Mouse (Mus musculus): ENCODE data around the gene Rab30. TPM values are rescaled to one million over a fixed set of nuclear protein-coding genes. Genes with fewer than 3 reads are reported as not detected.
A peak's percentile ranks its signal among the peaks of the same experiment; 100 is the strongest.

The Rab30 gene
- polyA plus RNA-seq, 1 experiment from 2014 or later: 19.8 TPM

GRCm38 (mm10) chr7:92822409-92823101, 81.2 kb downstream of the Rab30 start:
- H3K4me2 ChIP-seq: no peak overlapping the region
- H3K4me3 ChIP-seq: no peak overlapping the region
- H3K27ac ChIP-seq: no peak overlapping the region
- H3K9ac ChIP-seq: no peak overlapping the region
- peak; percentile 24; the same call in 1 of the 2 replicates for ATAC-seq
- H3K36me3 ChIP-seq (ENCODE audit: poor library complexity, severe bottlenecking): peaks cover 10% of the 10 kb centered on the region; the same call in 1 of the 2 replicates
- no peaks in the 10 kb centered on the region for H3K9me3 ChIP-seq (replicated peaks)
- H3K27me3 ChIP-seq: no peaks in the 10 kb centered on the region
- WGBS: 51% methylated on average over 1 of the region's 1 CpGs
- no peaks in the 10 kb centered on the region for H3K4me1 ChIP-seq

DNA sequence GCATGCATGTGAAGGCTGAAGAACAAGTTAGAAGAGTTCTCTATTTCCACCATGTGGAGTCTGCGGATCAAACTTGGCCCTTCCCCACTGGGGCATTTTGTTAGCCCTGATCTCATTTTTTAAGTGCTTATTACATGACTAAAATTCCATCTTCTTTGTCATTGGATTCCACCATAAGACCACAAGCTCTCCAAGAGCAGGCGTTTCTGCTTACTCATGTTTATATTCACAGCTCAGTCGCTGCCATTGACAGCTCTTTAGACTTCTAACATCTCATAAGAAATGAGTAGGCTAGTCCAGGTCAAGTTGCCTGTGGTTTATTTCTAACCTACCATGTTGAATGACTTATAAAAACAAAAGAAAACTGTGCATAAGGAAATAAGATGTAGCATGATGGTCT, 84.8 kb downstream of the Rab30 start:
- no peaks in the 10 kb centered on the region for H3K4me1 ChIP-seq
- no peak overlapping the region for H3K4me3 ChIP-seq
- no peak for ATAC-seq
- H3K9me3 ChIP-seq (replicated peaks): no peaks in the 10 kb centered on the region
- 94% methylated on average over 3 of the region's 3 CpGs for WGBS
- H3K4me2 ChIP-seq: no peak overlapping the region
- H3K9ac ChIP-seq: no peak overlapping the region
- no peaks in the 10 kb centered on the region for H3K27me3 ChIP-seq
- no peak overlapping the region for H3K27ac ChIP-seq
- H3K36me3 ChIP-seq (ENCODE audit: poor library complexity, severe bottlenecking): peaks cover 14% of the 10 kb centered on the region; the same call in 1 of the 2 replicates

DNA sequence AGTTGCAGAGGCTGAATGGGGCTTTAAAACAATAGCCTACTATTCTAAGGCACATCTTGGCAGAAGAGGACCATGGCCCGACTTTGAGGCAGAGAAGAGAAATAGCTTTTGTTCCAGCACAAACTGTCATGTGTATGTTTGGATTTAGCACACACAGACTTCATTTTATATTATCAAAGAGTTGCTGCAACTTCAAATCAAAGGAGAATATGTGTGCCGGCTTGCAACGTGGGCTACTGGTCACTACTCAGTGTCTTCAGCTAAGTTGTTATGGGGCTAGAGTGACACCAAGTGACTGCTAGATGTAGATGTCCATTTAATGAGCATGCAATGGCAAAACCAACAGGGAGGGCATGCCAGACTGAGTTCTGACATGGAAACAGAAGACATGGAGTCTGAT, 86.6 kb downstream of the Rab30 start:
- H3K4me1 ChIP-seq: no peaks in the 10 kb centered on the region
- ATAC-seq: no peak
- no peak overlapping the region for H3K4me3 ChIP-seq
- 52% methylated on average over 3 of the region's 3 CpGs for WGBS
- H3K4me2 ChIP-seq: no peak overlapping the region
- H3K27ac ChIP-seq: no peak overlapping the region
- no peaks in the 10 kb centered on the region for H3K9me3 ChIP-seq (replicated peaks)
- no peaks in the 10 kb centered on the region for H3K27me3 ChIP-seq
- H3K36me3 ChIP-seq (ENCODE audit: poor library complexity, severe bottlenecking): peaks cover 18% of the 10 kb centered on the region
- no peak overlapping the region for H3K9ac ChIP-seq

GRCm38 (mm10) chr7:92832395-92832794, 91.0 kb downstream of the Rab30 start:
- Histone ChIP-seq H3K4me3 (no peak overlapping the region), H3K36me3 (ENCODE audit: poor library complexity, severe bottlenecking) (peaks cover 21% of the 10 kb centered on the region), H3K27me3 (no peaks in the 10 kb centered on the region), H3K4me1 (no peaks in the 10 kb centered on the region), H3K4me2 (no peak overlapping the region), H3K9me3 (replicated peaks) (no peaks in the 10 kb centered on the region), H3K9ac (no peak overlapping the region), H3K27ac (no peak overlapping the region)
- 91% methylated on average over 6 of the region's 6 CpGs for WGBS
- no peak for ATAC-seq

- WGBS: 90% methylated on average over 2 of the region's 2 CpGs
- Histone ChIP-seq H3K4me1 (no peaks in the 10 kb centered on the region), H3K9me3 (replicated peaks) (no peaks in the 10 kb centered on the region), H3K4me3 (no peak overlapping the region), H3K36me3 (ENCODE audit: poor library complexity, severe bottlenecking) (peaks cover 20% of the 10 kb centered on the region), H3K4me2 (no peak overlapping the region), H3K9ac (no peak overlapping the region), H3K27me3 (no peaks in the 10 kb centered on the region), H3K27ac (no peak overlapping the region)
- no peak for ATAC-seq
Measured at GRCm38 (mm10) chr7:92834391-92834790, 93.0 kb downstream of the Rab30 start.

- no peaks in the 10 kb centered on the region for H3K27me3 ChIP-seq
- no peak for ATAC-seq
- H3K4me3 ChIP-seq: no peak overlapping the region
- H3K4me1 ChIP-seq: no peaks in the 10 kb centered on the region
- no peaks in the 10 kb centered on the region for H3K9me3 ChIP-seq (replicated peaks)
- 83% methylated on average over 3 of the region's 3 CpGs for WGBS
- no peak overlapping the region for H3K9ac ChIP-seq
- H3K4me2 ChIP-seq: no peak overlapping the region
- peaks cover 19% of the 10 kb centered on the region for H3K36me3 ChIP-seq (ENCODE audit: poor library complexity, severe bottlenecking)
- H3K27ac ChIP-seq: no peak overlapping the region
Measured at GRCm38 (mm10) chr7:92836447-92836846, 95.0 kb downstream of the Rab30 start.

- Histone ChIP-seq H3K4me1 (no peaks in the 10 kb centered on the region), H3K9me3 (replicated peaks) (no peaks in the 10 kb centered on the region), H3K9ac (no peak overlapping the region), H3K4me2 (no peak overlapping the region), H3K27ac (no peak overlapping the region), H3K4me3 (no peak overlapping the region), H3K27me3 (no peaks in the 10 kb centered on the region), H3K36me3 (ENCODE audit: poor library complexity, severe bottlenecking) (peaks cover 19% of the 10 kb centered on the region)
- WGBS: 89% methylated on average over 11 of the region's 11 CpGs
- no peak for ATAC-seq
Measured at GRCm38 (mm10) chr7:92837226-92837625, 95.8 kb downstream of the Rab30 start.

- ATAC-seq: no peak
- no peak overlapping the region for H3K4me2 ChIP-seq
- H3K9me3 ChIP-seq (replicated peaks): no peaks in the 10 kb centered on the region
- H3K27me3 ChIP-seq: no peaks in the 10 kb centered on the region
- no peak overlapping the region for H3K4me3 ChIP-seq
- H3K9ac ChIP-seq: no peak overlapping the region
- no peaks in the 10 kb centered on the region for H3K4me1 ChIP-seq
- peaks cover 15% of the 10 kb centered on the region for H3K36me3 ChIP-seq (ENCODE audit: poor library complexity, severe bottlenecking)
- no peak overlapping the region for H3K27ac ChIP-seq
- 70% methylated on average over 3 of the region's 3 CpGs for WGBS
Measured at GRCm38 (mm10) chr7:92837907-92838306, 96.5 kb downstream of the Rab30 start.

- no peak overlapping the region for H3K4me3 ChIP-seq
- no peak overlapping the region for H3K4me2 ChIP-seq
- H3K27me3 ChIP-seq: no peaks in the 10 kb centered on the region
- no peaks in the 10 kb centered on the region for H3K4me1 ChIP-seq
- no peak for ATAC-seq
- no peak overlapping the region for H3K9ac ChIP-seq
- H3K9me3 ChIP-seq (replicated peaks): no peaks in the 10 kb centered on the region
- 0 out of 2 replicates have a peak, but pooled peaks cover 3% of the 10 kb centered on the region for H3K36me3 ChIP-seq (ENCODE audit: poor library complexity, severe bottlenecking)
- no peak overlapping the region for H3K27ac ChIP-seq
- WGBS: 87% methylated on average over 2 of the region's 2 CpGs
Measured at GRCm38 (mm10) chr7:92842254-92842653, 100.9 kb downstream of the Rab30 start.

GRCm38 (mm10) chr7:92848246-92848645, 106.8 kb downstream of the Rab30 start:
- H3K4me1 ChIP-seq: no peaks in the 10 kb centered on the region
- no peak overlapping the region for H3K9ac ChIP-seq
- no peak overlapping the region for H3K27ac ChIP-seq
- no peaks in the 10 kb centered on the region for H3K27me3 ChIP-seq
- H3K36me3 ChIP-seq (ENCODE audit: poor library complexity, severe bottlenecking): no peaks in the 10 kb centered on the region
- 92% methylated on average over 3 of the region's 3 CpGs for WGBS
- no peak overlapping the region for H3K4me2 ChIP-seq
- no peak for ATAC-seq
- no peaks in the 10 kb centered on the region for H3K9me3 ChIP-seq (replicated peaks)
- no peak overlapping the region for H3K4me3 ChIP-seq

GRCm38 (mm10) chr7:92866526-92866925, 125.1 kb downstream of the Rab30 start:
- 0 out of 2 replicates have a peak, but pooled peaks have one; percentile 24 for ATAC-seq
- no peaks in the 10 kb centered on the region for H3K4me1 ChIP-seq
- H3K9me3 ChIP-seq (replicated peaks): no peaks in the 10 kb centered on the region
- H3K4me2 ChIP-seq: no peak overlapping the region
- no peak overlapping the region for H3K4me3 ChIP-seq
- H3K36me3 ChIP-seq (ENCODE audit: poor library complexity, severe bottlenecking): peaks cover 5% of the 10 kb centered on the region
- no peak overlapping the region for H3K9ac ChIP-seq
- WGBS: 28% methylated on average over 2 of the region's 2 CpGs
- H3K27me3 ChIP-seq: no peaks in the 10 kb centered on the region
- H3K27ac ChIP-seq: no peak overlapping the region

- peaks cover 8% of the 10 kb centered on the region for H3K4me1 ChIP-seq
- no peak overlapping the region for H3K27ac ChIP-seq
- no peaks in the 10 kb centered on the region for H3K36me3 ChIP-seq (ENCODE audit: poor library complexity, severe bottlenecking)
- no peaks in the 10 kb centered on the region for H3K9me3 ChIP-seq (replicated peaks)
- H3K4me2 ChIP-seq: no peak overlapping the region
- H3K27me3 ChIP-seq: no peaks in the 10 kb centered on the region
- H3K4me3 ChIP-seq: no peak overlapping the region
- no peak overlapping the region for H3K9ac ChIP-seq
- no peak for ATAC-seq
- 68% methylated on average over 3 of the region's 3 CpGs for WGBS
Measured at GRCm38 (mm10) chr7:92870161-92870560, 128.8 kb downstream of the Rab30 start.

- no peak for ATAC-seq
Measured at GRCm38 (mm10) chr7:92871596-92871995, 130.2 kb downstream of the Rab30 start.

More at GRCm38 (mm10) chr7:92871596-92871995, 130.2 kb downstream of the Rab30 start:
- Histone ChIP-seq H3K4me2 (no peak overlapping the region), H3K4me3 (no peak overlapping the region), H3K4me1 (peaks cover 20% of the 10 kb centered on the region), H3K27me3 (no peaks in the 10 kb centered on the region), H3K9ac (no peak overlapping the region), H3K36me3 (ENCODE audit: poor library complexity, severe bottlenecking) (no peaks in the 10 kb centered on the region), H3K9me3 (replicated peaks) (no peaks in the 10 kb centered on the region), H3K27ac (no peak overlapping the region)
- WGBS: 94% methylated on average over 4 of the region's 4 CpGs
